Mouse (Mus musculus) megakaryocyte-erythroid progenitor cell, adult 5 weeks (primary cell): Measurements from ENCODE around the gene Gdf3. TPM values are rescaled to one million over a fixed set of nuclear protein-coding genes. Genes with fewer than 3 reads are reported as not detected.

Experiments used
- polyA plus RNA-seq: library from polyadenylated mRNA; stranded (reverse); fragments of >175 nt; gene quantifications from 2 replicates; pipeline ENCODE4 v1.2.3, GENCODE M21; 2012

The Gdf3 gene
- 2.7 and 3.8 TPM in 2 replicates for polyA plus RNA-seq

DNA sequence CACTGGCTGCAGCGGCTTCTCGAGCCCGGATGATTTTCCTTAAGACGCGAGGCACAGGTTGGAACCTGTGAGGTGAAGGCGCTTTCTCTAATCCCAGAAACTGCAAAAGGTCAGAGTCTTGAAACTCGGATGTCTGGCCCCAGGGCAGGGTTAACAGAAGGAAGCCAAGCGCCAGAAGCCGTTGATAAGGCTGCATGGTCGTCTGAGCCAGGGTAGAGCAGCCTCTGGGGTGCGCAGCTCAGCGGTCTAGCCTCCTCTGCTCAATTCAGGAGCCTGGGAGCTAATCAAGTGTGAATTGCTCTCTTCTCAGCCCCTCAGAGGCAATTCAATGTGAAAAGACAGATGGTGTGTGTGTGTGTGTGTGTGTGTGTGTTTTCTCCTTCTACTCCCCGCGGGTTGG, at the start of gene Gdf3:
Gene Gdf3 (minus strand): TSS at position 317 of the 400 bp plus-strand sequence.

DNA sequence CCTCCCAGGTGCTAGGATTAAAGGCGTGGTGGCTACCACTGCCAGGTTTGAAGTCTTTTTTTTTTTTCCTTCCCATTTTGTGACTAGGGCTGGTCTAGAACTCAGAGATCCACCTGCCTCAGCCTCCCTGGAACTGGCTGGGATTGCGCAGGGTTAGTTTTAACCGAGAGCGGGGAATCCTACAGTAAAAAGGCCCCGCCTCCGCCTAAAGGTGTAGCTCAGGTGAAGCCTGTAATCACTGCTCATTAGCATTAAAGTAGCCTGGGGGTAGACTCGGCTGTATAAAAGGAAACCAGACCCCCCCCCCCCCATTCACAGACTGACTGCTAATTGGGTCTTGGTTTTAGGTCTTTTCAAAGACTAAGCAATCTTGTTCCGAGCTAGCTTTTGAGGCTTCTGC, 16.2 kb upstream of the Gdf3 start, which contains the start of gene Dppa3:
Gene Dppa3 (plus strand): TSS at position 301 of the 400 bp plus-strand sequence.

DNA sequence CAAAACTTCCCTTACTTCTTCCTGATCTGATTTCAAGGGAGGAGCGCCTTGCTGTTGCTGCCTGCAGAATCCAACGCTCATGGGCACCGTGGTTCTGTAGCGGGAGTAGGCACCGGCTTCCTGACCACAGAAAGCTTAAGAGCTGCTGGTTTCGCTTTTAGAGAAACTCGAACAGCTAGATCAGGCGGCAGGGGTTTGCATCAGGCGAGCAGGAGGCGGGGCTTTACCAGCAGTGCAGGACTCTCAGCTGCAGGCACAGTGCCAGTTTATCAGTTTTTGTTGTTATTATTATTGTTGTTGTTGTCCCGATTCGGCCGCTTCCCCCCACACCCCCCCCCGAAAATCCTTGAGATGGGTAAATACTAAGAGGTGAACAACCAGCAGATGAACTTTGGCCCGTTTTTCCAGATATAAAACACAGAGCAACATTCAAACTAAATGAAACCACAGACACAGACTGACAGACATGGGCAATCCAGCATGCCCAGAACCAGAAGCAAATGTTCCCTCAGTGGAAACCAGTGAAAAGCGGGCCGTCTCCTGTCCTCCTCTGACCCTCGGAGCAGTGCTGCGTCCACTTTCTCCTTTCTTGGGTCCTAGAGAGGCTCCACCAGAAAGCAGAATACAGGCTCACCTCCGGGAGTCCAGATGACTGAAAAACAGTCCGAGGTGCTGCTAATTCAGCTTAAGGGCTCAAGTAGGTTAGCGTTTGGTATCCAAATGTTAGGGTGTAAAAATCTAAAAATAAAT, 7.5 kb downstream of the Gdf3 start, which contains the start of gene Apobec1:
Gene Apobec1 (minus strand): TSS at position 203 of the 750 bp plus-strand sequence.

Other genes with a start within 250 kb of the Gdf3 start
- gene Rimklb, start 111.3 kb downstream of the Gdf3 start, polyA plus RNA-seq, result not detected in 2 replicates
- gene Mfap5, start 104.2 kb downstream of the Gdf3 start, polyA plus RNA-seq, result not detected in 2 replicates
- not detected in 2 replicates for gene Aicda, start 56.3 kb downstream of the Gdf3 start, polyA plus RNA-seq
- 0.80 and 1.2 TPM in 2 replicates for gene Apobec1, start 7.6 kb downstream of the Gdf3 start, polyA plus RNA-seq
- not detected in 2 replicates for gene Dppa3, start 16.3 kb upstream of the Gdf3 start, polyA plus RNA-seq
- not detected in 2 replicates for gene Nanog, start 97.4 kb upstream of the Gdf3 start, polyA plus RNA-seq
- gene Slc2a3, start 191.6 kb upstream of the Gdf3 start, polyA plus RNA-seq, result 14.8 and 20.3 TPM in 2 replicates
- 23.3 and 27.9 TPM in 2 replicates for gene Foxj2, start 209.8 kb upstream of the Gdf3 start, polyA plus RNA-seq
- 0.04 TPM in 1 of 2 replicates, not detected in the other for gene C3ar1, start 246.1 kb upstream of the Gdf3 start, polyA plus RNA-seq